Mouse (Mus musculus): ENCODE measurements around the gene Slc39a5. TPM values are rescaled to one million over a fixed set of nuclear protein-coding genes. Genes with fewer than 3 reads are reported as not detected.

Gene Slc39a5
- total and polyA plus RNA-seq, 2 experiments, result 2.0 to 3.2 TPM

- peaks cover 6% of the 10 kb centered on the region for H3K36me3 ChIP-seq (ENCODE audit: control insufficient read depth, insufficient read depth, low read length)
- TF ChIP-seq CTCF (IDR thresholded peaks at IDR 0.05; ENCODE audit: low read depth, low read length) (no peak), POLR2A (IDR thresholded peaks at IDR 0.05; ENCODE audit: extremely low read depth, insufficient read depth, low read length) (no peak)
- no peak for DNase-seq (ENCODE audit: extremely low read depth, low read depth, low spot score)
- H3K79me2 ChIP-seq (ENCODE audit: control insufficient read depth, insufficient read depth, low read length), result peaks cover 14% of the 10 kb centered on the region; the same call in 1 of the 2 replicates
- peak overlapping the region; percentile 98 for H3K4me3 ChIP-seq (ENCODE audit: insufficient read depth, low read depth, low read length)
- H3K27ac ChIP-seq (replicated peaks; ENCODE audit: insufficient read depth, low read depth, low read length), result no peak overlapping the region
- H3K4me1 ChIP-seq (ENCODE audit: control insufficient read depth, insufficient read depth, low read length), result peaks cover 9% of the 10 kb centered on the region; the same call in 1 of the 2 replicates
- H3K27me3 ChIP-seq (ENCODE audit: control insufficient read depth, insufficient read depth, low read length), result no peaks in the 10 kb centered on the region
- H3K9ac ChIP-seq (ENCODE audit: low read depth, low read length), result peak overlapping the region; percentile 99; the same call in 1 of the 2 replicates
- WGBS, result 78% methylated on average over 14 of the region's 14 CpGs
Observed at GRCm38 (mm10) chr10:128377940-128378448, 23.0 kb downstream of the Slc39a5 start.

GRCm38 (mm10) chr10:128377222-128377939, 23.6 kb downstream of the Slc39a5 start:
- Histone ChIP-seq H3K4me1 (ENCODE audit: control insufficient read depth, insufficient read depth, low read length) (peaks cover 9% of the 10 kb centered on the region; the same call in 1 of the 2 replicates), H3K9ac (ENCODE audit: low read depth, low read length) (peak overlapping the region; percentile 99), H3K79me2 (ENCODE audit: control insufficient read depth, insufficient read depth, low read length) (peaks cover 14% of the 10 kb centered on the region; the same call in 1 of the 2 replicates), H3K27me3 (ENCODE audit: control insufficient read depth, insufficient read depth, low read length) (no peaks in the 10 kb centered on the region), H3K27ac (replicated peaks; ENCODE audit: insufficient read depth, low read depth, low read length) (peak overlapping the region; percentile 30; the same call in 1 of the 2 replicates), H3K36me3 (ENCODE audit: control insufficient read depth, insufficient read depth, low read length) (peaks cover 5% of the 10 kb centered on the region), H3K4me3 (ENCODE audit: insufficient read depth, low read depth, low read length) (peak overlapping the region; percentile 98)
- no peak for DNase-seq (ENCODE audit: extremely low read depth, low read depth, low spot score)
- WGBS, result 2% methylated on average over 39 of the region's 47 CpGs
- TF ChIP-seq CTCF (IDR thresholded peaks at IDR 0.05; ENCODE audit: low read depth, low read length) (no peak), POLR2A (IDR thresholded peaks at IDR 0.05; ENCODE audit: extremely low read depth, insufficient read depth, low read length) (no peak)

GRCm38 (mm10) chr10:128376455-128377211, 24.4 kb downstream of the Slc39a5 start, which contains the start of gene Ankrd52:
TSS of gene Ankrd52 (plus strand) at chr10:128377115.
- TF ChIP-seq CTCF (IDR thresholded peaks at IDR 0.05; ENCODE audit: low read depth, low read length), result peak; percentile 71
- peak; percentile 46; the same call in 1 of the 2 replicates for TF ChIP-seq POLR2A (IDR thresholded peaks at IDR 0.05; ENCODE audit: extremely low read depth, insufficient read depth, low read length)
- DNase-seq (ENCODE audit: extremely low read depth, low read depth, low spot score), result peak; percentile 45
- Histone ChIP-seq H3K9ac (ENCODE audit: low read depth, low read length) (peak within 1 kb of the TSS; percentile 99), H3K4me1 (ENCODE audit: control insufficient read depth, insufficient read depth, low read length) (peaks cover 9% of the 10 kb centered on the region; the same call in 1 of the 2 replicates), H3K27ac (replicated peaks; ENCODE audit: insufficient read depth, low read depth, low read length) (peak within 1 kb of the TSS; percentile 88), H3K27me3 (ENCODE audit: control insufficient read depth, insufficient read depth, low read length) (no peaks in the 10 kb centered on the region), H3K4me3 (ENCODE audit: insufficient read depth, low read depth, low read length) (peak within 1 kb of the TSS; percentile 98), H3K36me3 (ENCODE audit: control insufficient read depth, insufficient read depth, low read length) (no peaks in the 10 kb centered on the region; the same call in 1 of the 2 replicates), H3K79me2 (ENCODE audit: control insufficient read depth, insufficient read depth, low read length) (peaks cover 14% of the 10 kb centered on the region; the same call in 1 of the 2 replicates)
- 1% methylated on average over 73 of the region's 73 CpGs for WGBS

GRCm38 (mm10) chr10:128376099-128376454, 25.0 kb downstream of the Slc39a5 start:
- no peaks in the 10 kb centered on the region; the same call in 1 of the 2 replicates for H3K36me3 ChIP-seq (ENCODE audit: control insufficient read depth, insufficient read depth, low read length)
- H3K4me3 ChIP-seq (ENCODE audit: insufficient read depth, low read depth, low read length), result no peak overlapping the region
- peaks cover 14% of the 10 kb centered on the region; the same call in 1 of the 2 replicates for H3K79me2 ChIP-seq (ENCODE audit: control insufficient read depth, insufficient read depth, low read length)
- peak overlapping the region; percentile 99 for H3K9ac ChIP-seq (ENCODE audit: low read depth, low read length)
- H3K4me1 ChIP-seq (ENCODE audit: control insufficient read depth, insufficient read depth, low read length), result peaks cover 9% of the 10 kb centered on the region; the same call in 1 of the 2 replicates
- no peak for DNase-seq (ENCODE audit: extremely low read depth, low read depth, low spot score)
- H3K27me3 ChIP-seq (ENCODE audit: control insufficient read depth, insufficient read depth, low read length), result no peaks in the 10 kb centered on the region
- peak overlapping the region; percentile 88 for H3K27ac ChIP-seq (replicated peaks; ENCODE audit: insufficient read depth, low read depth, low read length)
- TF ChIP-seq CTCF (IDR thresholded peaks at IDR 0.05; ENCODE audit: low read depth, low read length) (no peak), POLR2A (IDR thresholded peaks at IDR 0.05; ENCODE audit: extremely low read depth, insufficient read depth, low read length) (no peak)
- 55% methylated on average over 4 of the region's 4 CpGs for WGBS

- peaks cover 14% of the 10 kb centered on the region; the same call in 1 of the 2 replicates for H3K79me2 ChIP-seq (ENCODE audit: control insufficient read depth, insufficient read depth, low read length)
- H3K9ac ChIP-seq (ENCODE audit: low read depth, low read length), result no peak overlapping the region
- H3K4me3 ChIP-seq (ENCODE audit: insufficient read depth, low read depth, low read length), result no peak overlapping the region
- no peak for DNase-seq (ENCODE audit: extremely low read depth, low read depth, low spot score)
- H3K27me3 ChIP-seq (ENCODE audit: control insufficient read depth, insufficient read depth, low read length), result no peaks in the 10 kb centered on the region
- H3K4me1 ChIP-seq (ENCODE audit: control insufficient read depth, insufficient read depth, low read length), result peaks cover 12% of the 10 kb centered on the region
- TF ChIP-seq POLR2A (IDR thresholded peaks at IDR 0.05; ENCODE audit: extremely low read depth, insufficient read depth, low read length) (no peak), CTCF (IDR thresholded peaks at IDR 0.05; ENCODE audit: low read depth, low read length) (peak; percentile 58)
- H3K36me3 ChIP-seq (ENCODE audit: control insufficient read depth, insufficient read depth, low read length), result no peaks in the 10 kb centered on the region
- no peak overlapping the region for H3K27ac ChIP-seq (replicated peaks; ENCODE audit: insufficient read depth, low read depth, low read length)
- 84% methylated on average over 6 of the region's 6 CpGs for WGBS
Observed at GRCm38 (mm10) chr10:128374393-128374792, 26.6 kb downstream of the Slc39a5 start.

Data from liver, adult 2 months (tissue).